Mouse (Mus musculus): ENCODE measurements around the gene 1810043G02Rik. TPM values are rescaled to one million over a fixed set of nuclear protein-coding genes. Genes with fewer than 3 reads are reported as not detected.
A peak's percentile ranks its signal among the peaks of the same experiment; 100 is the strongest.
"Not testable (repeated sequence)": the region's sequence is repeated elsewhere in the genome, so short reads cannot be mapped to it uniquely, and the experiment has no call there.

1810043G02Rik gene
- polyA plus RNA-seq, 1 experiment from 2014 or later = 37.1 TPM

DNA sequence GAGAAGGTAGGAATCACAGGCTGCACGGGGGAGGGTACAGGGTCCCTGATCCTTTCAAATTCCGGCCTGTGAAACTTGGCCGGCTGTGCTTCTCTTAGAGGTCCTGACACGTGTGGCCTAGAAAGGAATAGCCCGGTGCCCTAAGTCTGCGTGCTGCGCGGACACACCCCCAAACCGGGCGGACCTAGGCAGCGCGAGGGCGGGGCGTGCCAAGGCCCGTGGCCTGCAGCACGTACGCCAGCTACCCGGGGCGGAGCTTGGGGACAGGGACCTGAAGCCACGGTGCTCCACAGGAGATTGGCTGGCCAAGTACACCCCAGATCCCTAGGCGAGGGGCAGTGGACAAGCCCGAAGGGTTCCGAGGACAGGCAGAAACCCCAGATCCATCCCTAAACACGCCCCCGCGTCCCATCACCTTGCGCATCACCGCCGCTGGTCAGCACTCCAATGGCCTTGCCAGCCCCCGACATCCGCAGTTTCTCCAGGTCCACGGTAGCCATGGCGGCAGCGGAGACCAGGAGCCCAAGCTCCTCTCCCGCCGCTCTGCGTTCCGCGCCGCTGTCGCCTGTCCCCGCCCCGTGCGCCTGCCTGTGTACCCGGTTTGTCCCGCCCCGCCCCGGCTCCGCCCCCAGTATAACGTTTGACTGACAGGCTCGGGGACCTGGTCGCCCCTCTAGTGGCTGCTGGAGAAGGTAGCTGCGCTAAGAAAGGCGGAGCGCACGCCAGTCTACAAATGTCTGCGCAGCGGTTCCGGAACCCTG lies 31.0 kb downstream of the 1810043G02Rik start:
- Histone ChIP-seq H3K4me1 (replicated peaks; ENCODE audit: control insufficient read depth, insufficient read depth, low read length) (peaks cover 13% of the 10 kb centered on the region), H3K9ac (ENCODE audit: low read depth, low read length) (peak overlapping the region; percentile 86), H3K27me3 (ENCODE audit: control insufficient read depth, insufficient read depth, low read length) (no peaks in the 10 kb centered on the region), H3K36me3 (ENCODE audit: control insufficient read depth, insufficient read depth, low read length) (no peaks in the 10 kb centered on the region), H3K4me2 (replicated peaks; ENCODE audit: low read depth, low read length) (peak overlapping the region; percentile 88), H3K27ac (ENCODE audit: low read depth, low read length) (peak overlapping the region; percentile 95), H3K4me3 (ENCODE audit: low read depth, low read length) (peak overlapping the region; percentile 81), H3K9me3 (ENCODE audit: control insufficient read depth, low read length) (no peaks in the 10 kb centered on the region)
- DNase-seq (ENCODE audit: low spot score) (peak; percentile 96), ATAC-seq (ENCODE audit: low FRiP score) (peak; percentile 96)
- under 1% methylated on average over 53 of the region's 59 CpGs for WGBS

DNA sequence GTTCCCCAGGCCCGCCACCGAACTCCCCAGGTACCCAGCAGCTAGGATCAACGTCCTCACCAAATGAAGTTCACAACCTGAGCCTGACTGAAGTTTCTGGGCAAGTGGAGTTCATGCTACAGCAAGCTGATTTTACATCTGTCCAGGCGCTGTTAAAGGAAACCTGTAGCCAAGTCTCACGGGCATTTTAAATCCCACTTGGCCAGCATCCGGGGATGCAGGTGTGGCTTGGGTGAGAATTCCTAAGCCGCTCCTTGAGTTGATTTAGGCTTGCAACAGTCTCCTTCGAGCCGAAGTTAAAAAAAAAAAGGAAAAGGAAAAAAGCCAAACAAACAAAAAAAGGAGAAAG lies 31.6 kb downstream of the 1810043G02Rik start, which contains the start of gene Pfkl:
Gene Pfkl, minus strand, starts transcription at position 139 of the 349 bp plus-strand sequence.
- ATAC-seq (ENCODE audit: low FRiP score) = no peak
- Histone ChIP-seq H3K4me1 (replicated peaks; ENCODE audit: control insufficient read depth, insufficient read depth, low read length) (peaks cover 13% of the 10 kb centered on the region), H3K36me3 (ENCODE audit: control insufficient read depth, insufficient read depth, low read length) (no peaks in the 10 kb centered on the region), H3K27ac (ENCODE audit: low read depth, low read length) (peak within 1 kb of the TSS; percentile 95), H3K9ac (ENCODE audit: low read depth, low read length) (peak within 1 kb of the TSS; percentile 86), H3K4me2 (replicated peaks; ENCODE audit: low read depth, low read length) (peak within 1 kb of the TSS; percentile 88), H3K4me3 (ENCODE audit: low read depth, low read length) (peak within 1 kb of the TSS; percentile 81), H3K27me3 (ENCODE audit: control insufficient read depth, insufficient read depth, low read length) (no peaks in the 10 kb centered on the region), H3K9me3 (ENCODE audit: control insufficient read depth, low read length) (no peaks in the 10 kb centered on the region)
- DNase-seq (ENCODE audit: low spot score) = no peak
- under 1% methylated on average over 9 of the region's 9 CpGs for WGBS

DNA sequence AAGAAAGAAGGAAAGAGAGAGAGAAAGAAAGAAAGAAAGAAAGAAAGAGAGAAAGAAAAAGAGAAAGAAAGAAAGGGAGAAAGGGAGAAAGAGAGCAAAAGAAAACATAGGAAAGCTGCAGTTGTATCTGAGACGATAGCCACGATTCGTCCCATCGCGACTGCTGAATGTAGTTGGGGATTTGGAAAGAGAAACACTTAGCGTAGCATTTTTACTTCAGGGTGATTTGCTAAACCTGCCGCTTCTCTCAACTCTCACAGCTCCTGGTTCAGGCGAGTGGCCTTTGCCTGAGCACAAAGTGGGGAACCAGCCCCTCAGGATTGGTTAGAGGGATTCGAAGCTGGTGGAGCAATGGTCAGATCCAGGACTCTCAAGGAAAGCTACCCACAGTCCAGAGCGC lies 32.0 kb downstream of the 1810043G02Rik start:
- Histone ChIP-seq H3K27ac (ENCODE audit: low read depth, low read length) (no peak overlapping the region), H3K4me2 (replicated peaks; ENCODE audit: low read depth, low read length) (peak overlapping the region; percentile 9; the same call in 1 of the 2 replicates), H3K4me3 (ENCODE audit: low read depth, low read length) (no peak overlapping the region), H3K9me3 (ENCODE audit: control insufficient read depth, low read length) (no peaks in the 10 kb centered on the region), H3K36me3 (ENCODE audit: control insufficient read depth, insufficient read depth, low read length) (no peaks in the 10 kb centered on the region), H3K9ac (ENCODE audit: low read depth, low read length) (no peak overlapping the region), H3K4me1 (replicated peaks; ENCODE audit: control insufficient read depth, insufficient read depth, low read length) (peaks cover 13% of the 10 kb centered on the region), H3K27me3 (ENCODE audit: control insufficient read depth, insufficient read depth, low read length) (no peaks in the 10 kb centered on the region)
- 16% methylated on average over 10 of the region's 10 CpGs for WGBS
- ATAC-seq (ENCODE audit: low FRiP score) (no peak), DNase-seq (ENCODE audit: low spot score) (no peak)

DNA sequence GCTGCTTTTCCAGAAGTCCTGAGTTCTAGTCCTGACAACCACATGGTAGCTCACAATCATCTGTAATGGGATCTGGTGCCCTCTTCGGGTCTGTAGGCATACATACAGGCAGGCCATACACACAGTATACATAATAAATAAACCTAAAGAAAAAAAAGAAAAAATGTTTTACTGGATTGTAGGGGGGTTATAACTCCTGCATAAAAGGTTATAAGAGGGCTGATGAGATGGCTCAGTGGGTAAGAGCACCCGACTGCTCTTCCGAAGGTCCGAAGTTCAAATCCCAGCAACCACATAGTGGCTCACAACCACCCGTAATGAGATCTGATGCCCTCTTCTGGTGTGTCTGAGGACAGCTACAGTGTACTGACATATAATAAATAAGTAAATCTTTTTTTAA lies 32.8 kb downstream of the 1810043G02Rik start:
- H3K4me1 ChIP-seq (replicated peaks; ENCODE audit: control insufficient read depth, insufficient read depth, low read length) = peaks cover 13% of the 10 kb centered on the region
- not testable (repeated sequence) for H3K4me3 ChIP-seq (ENCODE audit: low read depth, low read length); H3K4me2 ChIP-seq (replicated peaks; ENCODE audit: low read depth, low read length); H3K9ac ChIP-seq (ENCODE audit: low read depth, low read length); H3K36me3 ChIP-seq (ENCODE audit: control insufficient read depth, insufficient read depth, low read length); H3K27me3 ChIP-seq (ENCODE audit: control insufficient read depth, insufficient read depth, low read length); DNase-seq (ENCODE audit: low spot score); ATAC-seq (ENCODE audit: low FRiP score); H3K27ac ChIP-seq (ENCODE audit: low read depth, low read length); H3K9me3 ChIP-seq (ENCODE audit: control insufficient read depth, low read length)
- WGBS = 91% methylated on average over 5 of the region's 5 CpGs

DNA sequence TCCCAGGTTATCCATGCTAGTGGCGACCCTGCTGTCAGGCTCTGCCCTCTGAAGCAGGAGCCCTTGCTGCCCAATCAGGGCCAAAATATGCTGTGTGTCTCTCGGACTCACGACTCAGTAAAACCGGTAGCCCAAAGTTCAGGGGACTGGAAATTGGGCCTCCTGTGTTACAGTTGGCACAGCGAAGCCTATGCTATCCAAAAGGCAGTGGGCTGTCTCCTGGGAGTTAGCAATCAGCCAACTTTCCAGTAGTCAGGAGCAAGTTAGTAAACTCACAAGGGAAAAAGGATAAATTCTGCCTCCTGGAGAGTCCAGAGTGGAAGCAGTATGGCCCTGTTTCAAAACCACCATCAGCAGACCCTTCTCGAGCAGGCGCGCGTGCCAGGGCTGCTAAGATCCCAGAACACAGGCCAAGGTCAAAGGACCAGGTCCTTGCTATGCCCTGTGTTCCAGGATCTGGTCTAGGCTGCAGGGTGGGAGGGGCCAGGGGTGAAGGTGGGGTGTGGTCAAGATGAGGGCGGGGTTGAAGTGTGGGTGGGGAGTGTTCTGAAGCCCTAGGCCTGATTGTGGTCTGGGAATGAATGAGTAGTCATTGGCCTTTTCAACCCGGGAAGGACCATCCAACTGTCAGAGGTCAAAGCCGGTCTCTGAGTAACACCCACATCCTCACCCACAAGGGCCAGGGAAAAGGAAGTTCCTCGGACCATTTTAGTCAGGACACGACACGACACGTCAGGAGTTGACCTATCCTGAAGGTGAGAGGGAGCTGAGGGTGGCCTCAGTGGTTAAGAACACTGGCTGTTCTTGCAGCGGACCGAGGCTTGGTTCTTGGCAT lies 34.6 kb downstream of the 1810043G02Rik start:
- ATAC-seq (ENCODE audit: low FRiP score) (no peak), DNase-seq (ENCODE audit: low spot score) (no peak)
- 93% methylated on average over 18 of the region's 18 CpGs for WGBS
- H3K4me3 ChIP-seq (ENCODE audit: low read depth, low read length) = no peak overlapping the region
- H3K27ac ChIP-seq (ENCODE audit: low read depth, low read length) = no peak overlapping the region
- no peak overlapping the region for H3K9ac ChIP-seq (ENCODE audit: low read depth, low read length)
- H3K4me1 ChIP-seq (replicated peaks; ENCODE audit: control insufficient read depth, insufficient read depth, low read length) = peaks cover 8% of the 10 kb centered on the region
- H3K36me3 ChIP-seq (ENCODE audit: control insufficient read depth, insufficient read depth, low read length) = no peaks in the 10 kb centered on the region
- H3K9me3 ChIP-seq (ENCODE audit: control insufficient read depth, low read length) = no peaks in the 10 kb centered on the region
- H3K27me3 ChIP-seq (ENCODE audit: control insufficient read depth, insufficient read depth, low read length) = no peaks in the 10 kb centered on the region
- H3K4me2 ChIP-seq (replicated peaks; ENCODE audit: low read depth, low read length) = no peak overlapping the region

DNA sequence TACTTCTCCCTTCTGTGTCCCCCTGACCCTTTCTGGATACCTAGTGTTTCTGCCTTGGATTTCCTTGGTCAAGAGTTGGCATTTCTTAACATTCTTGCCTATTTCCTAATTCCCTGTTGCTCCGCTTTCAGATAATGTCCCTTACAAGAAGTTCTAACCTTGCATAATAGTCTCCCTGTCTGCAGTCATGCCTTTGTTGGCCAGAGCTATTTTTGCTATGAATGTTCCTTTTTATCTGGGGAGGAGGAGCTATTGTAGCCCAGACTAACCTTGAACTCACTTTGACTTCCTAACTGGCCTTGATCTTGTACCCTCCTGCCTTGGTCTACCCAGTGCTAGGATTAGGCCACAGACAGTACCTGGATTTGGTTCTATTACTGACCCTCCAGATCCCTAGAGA lies 37.2 kb downstream of the 1810043G02Rik start:
- WGBS = 81% methylated on average over 1 of the region's 1 CpGs
- no peak overlapping the region for H3K9ac ChIP-seq (ENCODE audit: low read depth, low read length)
- no peaks in the 10 kb centered on the region for H3K4me1 ChIP-seq (replicated peaks; ENCODE audit: control insufficient read depth, insufficient read depth, low read length)
- no peak overlapping the region for H3K4me3 ChIP-seq (ENCODE audit: low read depth, low read length)
- ATAC-seq (ENCODE audit: low FRiP score) = no peak
- H3K4me2 ChIP-seq (replicated peaks; ENCODE audit: low read depth, low read length) = no peak overlapping the region
- no peak for DNase-seq (ENCODE audit: low spot score)
- no peaks in the 10 kb centered on the region for H3K36me3 ChIP-seq (ENCODE audit: control insufficient read depth, insufficient read depth, low read length)
- no peaks in the 10 kb centered on the region for H3K9me3 ChIP-seq (ENCODE audit: control insufficient read depth, low read length)
- H3K27me3 ChIP-seq (ENCODE audit: control insufficient read depth, insufficient read depth, low read length) = no peaks in the 10 kb centered on the region
- no peak overlapping the region for H3K27ac ChIP-seq (ENCODE audit: low read depth, low read length)

DNA sequence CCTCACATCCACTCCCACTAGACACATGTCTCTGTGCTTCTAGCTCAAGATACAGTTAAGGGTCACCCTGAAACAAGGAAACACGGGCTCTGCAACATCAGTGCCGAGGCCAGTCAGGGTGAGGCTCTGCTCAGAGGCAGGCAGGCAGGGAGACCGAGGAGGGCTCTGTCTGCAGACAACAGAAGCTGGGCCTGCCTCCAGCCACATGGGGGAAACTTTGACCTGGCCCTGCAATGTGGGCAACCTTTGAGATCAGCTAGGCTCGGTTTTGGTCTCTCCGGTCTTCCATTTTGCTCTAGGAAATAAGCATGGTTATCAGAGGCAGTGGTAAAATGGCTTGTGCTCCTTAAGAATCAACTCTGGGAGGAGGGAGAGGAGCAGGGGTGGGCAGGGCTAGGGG lies 38.0 kb downstream of the 1810043G02Rik start:
- Histone ChIP-seq H3K4me3 (ENCODE audit: low read depth, low read length) (no peak overlapping the region), H3K27ac (ENCODE audit: low read depth, low read length) (no peak overlapping the region), H3K36me3 (ENCODE audit: control insufficient read depth, insufficient read depth, low read length) (no peaks in the 10 kb centered on the region), H3K9me3 (ENCODE audit: control insufficient read depth, low read length) (no peaks in the 10 kb centered on the region), H3K4me2 (replicated peaks; ENCODE audit: low read depth, low read length) (no peak overlapping the region), H3K27me3 (ENCODE audit: control insufficient read depth, insufficient read depth, low read length) (no peaks in the 10 kb centered on the region), H3K4me1 (replicated peaks; ENCODE audit: control insufficient read depth, insufficient read depth, low read length) (no peaks in the 10 kb centered on the region), H3K9ac (ENCODE audit: low read depth, low read length) (no peak overlapping the region)
- no peak for DNase-seq (ENCODE audit: low spot score)
- ATAC-seq (ENCODE audit: low FRiP score) = no peak
- 52% methylated on average over 5 of the region's 5 CpGs for WGBS

DNA sequence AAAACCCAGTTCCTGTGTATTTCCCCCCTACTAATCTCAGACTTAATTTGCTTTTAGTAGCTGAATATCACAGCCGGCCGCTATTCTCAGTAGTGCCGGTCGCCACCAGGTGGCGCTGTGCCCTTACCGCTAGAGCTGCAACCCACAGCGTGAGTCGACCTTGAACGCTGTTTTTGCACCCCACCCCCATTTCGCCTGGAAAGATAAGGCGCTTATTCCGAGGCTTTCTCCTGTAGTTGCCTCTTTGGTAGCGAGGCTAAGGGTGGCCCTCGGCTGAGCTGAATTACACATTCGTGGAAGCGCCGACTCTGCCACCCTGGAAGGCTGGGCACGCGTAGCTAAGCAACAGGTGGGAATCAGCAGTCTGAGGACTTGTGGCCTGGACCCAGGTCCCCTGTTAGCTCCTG lies 40.5 kb downstream of the 1810043G02Rik start:
- Histone ChIP-seq H3K4me1 (replicated peaks; ENCODE audit: control insufficient read depth, insufficient read depth, low read length) (no peaks in the 10 kb centered on the region), H3K9me3 (ENCODE audit: control insufficient read depth, low read length) (no peaks in the 10 kb centered on the region), H3K27ac (ENCODE audit: low read depth, low read length) (no peak overlapping the region), H3K4me2 (replicated peaks; ENCODE audit: low read depth, low read length) (peak overlapping the region; percentile 40), H3K4me3 (ENCODE audit: low read depth, low read length) (peak overlapping the region; percentile 18; the same call in 1 of the 2 replicates), H3K27me3 (ENCODE audit: control insufficient read depth, insufficient read depth, low read length) (no peaks in the 10 kb centered on the region), H3K9ac (ENCODE audit: low read depth, low read length) (no peak overlapping the region), H3K36me3 (ENCODE audit: control insufficient read depth, insufficient read depth, low read length) (no peaks in the 10 kb centered on the region)
- 18% methylated on average over 19 of the region's 19 CpGs for WGBS
- ATAC-seq (ENCODE audit: low FRiP score) = peak; percentile 65; the same call in 1 of the 2 replicates
- DNase-seq (ENCODE audit: low spot score) = peak; percentile 92

Measured in hindbrain, embryonic 11.5 days (tissue).